Mouse (Mus musculus) kidney, adult 2 months (tissue): Measurements from ENCODE around the gene Mapre1.
"Not testable (repeated sequence)": the region's sequence is repeated elsewhere in the genome, so short reads cannot be mapped to it uniquely, and the experiment has no call there.

Experiments
- CTCF ChIP-seq: fragments of 200-500 bp; conservative IDR thresholded peaks from 2 replicates; pipeline ENCODE4 v1.5.1; 2011; ENCODE audit warnings: low read depth, mild to moderate bottlenecking, control low read depth, low read length, moderate library complexity, mixed read lengths; ENCODE audit not compliant: insufficient read depth, insufficient read length
- POLR2A ChIP-seq: fragments of 200-500 bp; IDR thresholded peaks from one replicate; pipeline ENCODE4 v1.6.1; 2011; ENCODE audit warnings: low read depth, low read length, control low read depth

- TF ChIP-seq POLR2A, CTCF: not testable (repeated sequence)
These were observed 23.2 kb upstream of the Mapre1 start for GRCm38 (mm10) chr2:153717861-153718260.
